Mouse (Mus musculus) kidney, embryonic 14.5 days (tissue): ENCODE data around the gene BC035044. TPM values are rescaled to one million over a fixed set of nuclear protein-coding genes. Genes with fewer than 3 reads are reported as not detected.
A peak's percentile ranks its signal among the peaks of the same experiment; 100 is the strongest.

ENCODE experiments used
- ATAC-seq: fragments of 200-750 bp; cut with Nextera tagmentation; 2 replicates; pipeline ENCODE4 v1.8.0; 2017; ENCODE audit warnings: moderate number of reproducible peaks, mild to moderate bottlenecking, moderate TSS enrichment, moderate library complexity; ENCODE audit not compliant: low FRiP score, low TSS enrichment
- H3K27ac ChIP-seq: fragments of 300-500 bp; sonication (generic); 2 replicates; pipeline ENCODE4 v1.5.1; 2014; ENCODE audit warnings: low read depth, mild to moderate bottlenecking, low read length, moderate library complexity, mixed read lengths
- H3K27me3 ChIP-seq: fragments of 300-500 bp; sonication (generic); 2 replicates; pipeline ENCODE4 v1.6.1; 2014; ENCODE audit warnings: mild to moderate bottlenecking, low read length; ENCODE audit not compliant: control insufficient read depth, insufficient read depth
- H3K36me3 ChIP-seq: fragments of 300-500 bp; sonication (generic); 2 replicates; pipeline ENCODE4 v1.6.1; 2014; ENCODE audit warnings: low read length, mixed read lengths; ENCODE audit not compliant: control insufficient read depth, insufficient read depth
- H3K4me1 ChIP-seq: fragments of 300-500 bp; sonication (generic); 2 replicates; pipeline ENCODE4 v1.6.1; 2014; ENCODE audit warnings: low read length, mixed read lengths; ENCODE audit not compliant: control insufficient read depth, insufficient read depth
- H3K4me2 ChIP-seq: fragments of 300-500 bp; sonication (generic); replicated peaks from 2 replicates; pipeline ENCODE4 v1.6.1; 2014; ENCODE audit warnings: low read depth, mild to moderate bottlenecking, low read length
- H3K4me3 ChIP-seq: fragments of 300-500 bp; sonication (generic); 2 replicates; pipeline ENCODE4 v1.5.1; 2014; ENCODE audit warnings: mild to moderate bottlenecking, low read length
- H3K9ac ChIP-seq: fragments of 300-500 bp; sonication (generic); 2 replicates; pipeline ENCODE4 v1.6.1; 2014; ENCODE audit warnings: low read depth, mild to moderate bottlenecking, low read length, moderate library complexity
- H3K9me3 ChIP-seq: fragments of 300-500 bp; sonication (generic); 2 replicates; pipeline ENCODE4 v1.6.1; 2016; ENCODE audit warnings: low read length; ENCODE audit not compliant: control insufficient read depth
- WGBS: fragments of 180-500 bp; shearing (Covaris S2); extraction: QIAGEN DNeasy Blood & Tissue Kit; methylation state at CpG from one replicate; pipeline ENCODE4 v1.1.7; 2014; 5-methylcytosine and 5-hydroxymethylcytosine counted together
- polyA plus RNA-seq: library from polyadenylated mRNA; unstranded; fragments of >200 nt; fragmentation: Nextera tagmentation; extraction: Ambion mirVana; gene quantifications from 2 replicates; pipeline ENCODE4 v1.2.1, GENCODE M21; 2014

Gene BC035044
- polyA plus RNA-seq, 1 experiment from 2014 or later = 0.76 TPM

GRCm38 (mm10) chr6:128839266-128839771, 51.6 kb downstream of the BC035044 start:
- Histone ChIP-seq H3K36me3 (no peaks in the 10 kb centered on the region), H3K9ac (peak overlapping the region; percentile 87), H3K4me1 (0 out of 2 replicates have a peak, but pooled peaks cover 9% of the 10 kb centered on the region), H3K9me3 (no peaks in the 10 kb centered on the region), H3K4me3 (peak overlapping the region; percentile 86), H3K27ac (peak overlapping the region; percentile 96), H3K27me3 (no peaks in the 10 kb centered on the region), H3K4me2 (peak overlapping the region; percentile 66)
- 0% methylated on average over 17 of the region's 17 CpGs for WGBS
- ATAC-seq = peak; percentile 33

- under 1% methylated on average over 49 of the region's 49 CpGs for WGBS
- peak overlapping the region; percentile 86 for H3K4me3 ChIP-seq
Observed at GRCm38 (mm10) chr6:128838342-128839265, 52.3 kb downstream of the BC035044 start.

GRCm38 (mm10) chr6:128837454-128838341, 53.2 kb downstream of the BC035044 start:
- Histone ChIP-seq H3K4me1 (0 out of 2 replicates have a peak, but pooled peaks cover 9% of the 10 kb centered on the region), H3K36me3 (no peaks in the 10 kb centered on the region), H3K9ac (peak overlapping the region; percentile 87), H3K4me3 (peak overlapping the region; percentile 86), H3K27ac (peak overlapping the region; percentile 96), H3K4me2 (peak overlapping the region; percentile 50), H3K9me3 (no peaks in the 10 kb centered on the region), H3K27me3 (no peaks in the 10 kb centered on the region)
- WGBS = 2% methylated on average over 14 of the region's 14 CpGs
- peak; percentile 30; the same call in 1 of the 2 replicates for ATAC-seq

More at GRCm38 (mm10) chr6:128838342-128839265, 52.3 kb downstream of the BC035044 start:
- H3K4me1 ChIP-seq = 0 out of 2 replicates have a peak, but pooled peaks cover 9% of the 10 kb centered on the region
- H3K36me3 ChIP-seq = no peaks in the 10 kb centered on the region
- H3K27ac ChIP-seq = peak overlapping the region; percentile 96
- no peaks in the 10 kb centered on the region for H3K9me3 ChIP-seq
- H3K9ac ChIP-seq = peak overlapping the region; percentile 87
- no peaks in the 10 kb centered on the region for H3K27me3 ChIP-seq
- peak; percentile 66 for ATAC-seq
- H3K4me2 ChIP-seq = peak overlapping the region; percentile 66

- no peaks in the 10 kb centered on the region for H3K9me3 ChIP-seq
- H3K4me2 ChIP-seq = peak overlapping the region; percentile 50
- no peak overlapping the region for H3K27ac ChIP-seq
- no peaks in the 10 kb centered on the region for H3K27me3 ChIP-seq
- H3K4me3 ChIP-seq = peak overlapping the region; percentile 86; the same call in 1 of the 2 replicates
- no peak overlapping the region for H3K9ac ChIP-seq
- no peaks in the 10 kb centered on the region for H3K36me3 ChIP-seq
- ATAC-seq = no peak
- 0 out of 2 replicates have a peak, but pooled peaks cover 5% of the 10 kb centered on the region for H3K4me1 ChIP-seq
- 85% methylated on average over 6 of the region's 6 CpGs for WGBS
Observed at GRCm38 (mm10) chr6:128836955-128837334, 54.0 kb downstream of the BC035044 start.

- 95% methylated on average over 8 of the region's 8 CpGs for whole genome bisulfite sequencing
- Histone ChIP-seq H3K27ac (no peak overlapping the region), H3K27me3 (no peaks in the 10 kb centered on the region), H3K9me3 (no peaks in the 10 kb centered on the region), H3K9ac (no peak overlapping the region), H3K36me3 (no peaks in the 10 kb centered on the region), H3K4me2 (no peak overlapping the region), H3K4me1 (0 out of 2 replicates have a peak, but pooled peaks cover 4% of the 10 kb centered on the region), H3K4me3 (no peak overlapping the region)
- ATAC-seq = no peak
Observed at GRCm38 (mm10) chr6:128836191-128836954, 54.6 kb downstream of the BC035044 start.

- Histone ChIP-seq H3K9ac (no peak overlapping the region), H3K27me3 (no peaks in the 10 kb centered on the region), H3K4me1 (0 out of 2 replicates have a peak, but pooled peaks cover 4% of the 10 kb centered on the region), H3K4me2 (no peak overlapping the region), H3K9me3 (no peaks in the 10 kb centered on the region), H3K4me3 (no peak overlapping the region), H3K27ac (no peak overlapping the region), H3K36me3 (no peaks in the 10 kb centered on the region)
- ATAC-seq = no peak
- WGBS = 90% methylated on average over 4 of the region's 4 CpGs
Observed at GRCm38 (mm10) chr6:128835571-128835970, 55.4 kb downstream of the BC035044 start.

GRCm38 (mm10) chr6:128833046-128833445, 57.9 kb downstream of the BC035044 start:
- Histone ChIP-seq H3K9ac (no peak overlapping the region), H3K4me1 (no peaks in the 10 kb centered on the region), H3K4me2 (no peak overlapping the region), H3K27ac (no peak overlapping the region), H3K4me3 (no peak overlapping the region), H3K9me3 (no peaks in the 10 kb centered on the region), H3K27me3 (no peaks in the 10 kb centered on the region), H3K36me3 (no peaks in the 10 kb centered on the region)
- WGBS = 86% methylated on average over 10 of the region's 10 CpGs
- ATAC-seq = no peak

- no peak overlapping the region for H3K4me2 ChIP-seq
- no peaks in the 10 kb centered on the region for H3K4me1 ChIP-seq
- no peak overlapping the region for H3K27ac ChIP-seq
- H3K9ac ChIP-seq = no peak overlapping the region
- H3K27me3 ChIP-seq = no peaks in the 10 kb centered on the region
- no peaks in the 10 kb centered on the region for H3K9me3 ChIP-seq
- H3K4me3 ChIP-seq = no peak overlapping the region
- ATAC-seq = no peak
- 67% methylated on average over 4 of the region's 4 CpGs for WGBS
- no peaks in the 10 kb centered on the region for H3K36me3 ChIP-seq
Observed at GRCm38 (mm10) chr6:128829837-128830236, 61.1 kb downstream of the BC035044 start.
